Mouse (Mus musculus): ENCODE measurements at regions not wholly inside any gene's neighbourhood (a gene's known extent, or its start where the extent isn't known, plus 50 kb on each side); places are given as distances from the start of the nearest gene placed in this dataset.

GRCm38 (mm10) chr3:53984743-53985550, 121.3 kb upstream of the Ufm1 start:
- no peak for TF ChIP-seq CTCF (IDR thresholded peaks at IDR 0.05; ENCODE audit: control insufficient read depth, insufficient read depth, insufficient read length)
- no peak for TF ChIP-seq MAX (IDR thresholded peaks at IDR 0.05)
- TF ChIP-seq CEBPB (IDR thresholded peaks at IDR 0.05; ENCODE audit: low read depth) = no peak
